Mouse (Mus musculus): Measurements from ENCODE around the gene Ppid.
A peak's percentile ranks its signal among the peaks of the same experiment; 100 is the strongest.

The Ppid gene

DNA sequence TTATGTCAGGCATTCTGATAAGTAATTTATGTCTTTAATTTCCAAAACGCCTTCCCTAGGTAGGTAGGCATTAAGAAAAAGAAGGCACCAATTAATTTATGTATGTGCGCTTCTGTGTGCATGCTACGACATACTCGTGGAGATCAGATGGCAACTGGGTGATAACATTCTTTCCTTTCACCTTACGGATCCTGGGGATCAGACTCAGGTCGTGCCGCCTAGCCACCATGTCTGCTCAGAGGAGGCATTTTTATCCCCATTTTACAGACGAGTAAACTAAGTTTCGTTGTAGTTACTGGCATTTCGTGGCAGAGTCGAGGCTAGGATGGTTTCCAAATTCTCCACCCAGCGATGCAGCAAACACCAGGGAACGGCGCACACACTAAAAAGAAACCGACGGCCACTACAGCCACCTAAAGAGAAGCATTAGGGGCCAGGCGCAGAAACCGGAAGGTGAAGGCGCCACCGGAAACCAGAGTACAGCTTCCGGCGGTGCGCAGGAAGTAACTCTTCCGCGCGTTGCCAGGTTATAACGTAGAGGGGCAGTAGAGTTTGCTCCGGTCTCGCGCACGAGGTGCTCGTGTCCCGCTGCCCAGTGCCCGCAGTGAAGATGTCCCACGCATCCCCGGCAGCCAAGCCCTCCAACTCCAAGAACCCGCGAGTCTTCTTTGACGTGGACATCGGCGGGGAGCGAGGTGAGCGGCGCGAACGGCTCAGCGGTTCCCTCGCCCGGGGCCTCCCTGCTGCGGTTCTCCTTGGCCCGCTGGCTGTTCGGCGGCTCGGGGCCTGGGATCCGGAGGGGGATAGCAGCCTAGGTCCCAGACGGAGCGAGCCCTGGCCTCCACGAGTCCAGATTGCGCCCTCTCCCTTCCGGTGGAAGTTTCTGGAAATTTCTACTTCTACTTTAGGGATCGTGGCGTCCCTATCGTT lies at the start of gene Ppid:
Ppid (plus strand) TSS at position 480 of the 930 bp plus-strand sequence.
- DNase-seq (ENCODE audit: low read depth, low spot score), result peak; percentile 89

GRCm38 (mm10) chr3:79542585-79542984 lies 48.6 kb upstream of the Ppid start:
- DNase-seq (ENCODE audit: low read depth, low spot score), result no peak

DNA sequence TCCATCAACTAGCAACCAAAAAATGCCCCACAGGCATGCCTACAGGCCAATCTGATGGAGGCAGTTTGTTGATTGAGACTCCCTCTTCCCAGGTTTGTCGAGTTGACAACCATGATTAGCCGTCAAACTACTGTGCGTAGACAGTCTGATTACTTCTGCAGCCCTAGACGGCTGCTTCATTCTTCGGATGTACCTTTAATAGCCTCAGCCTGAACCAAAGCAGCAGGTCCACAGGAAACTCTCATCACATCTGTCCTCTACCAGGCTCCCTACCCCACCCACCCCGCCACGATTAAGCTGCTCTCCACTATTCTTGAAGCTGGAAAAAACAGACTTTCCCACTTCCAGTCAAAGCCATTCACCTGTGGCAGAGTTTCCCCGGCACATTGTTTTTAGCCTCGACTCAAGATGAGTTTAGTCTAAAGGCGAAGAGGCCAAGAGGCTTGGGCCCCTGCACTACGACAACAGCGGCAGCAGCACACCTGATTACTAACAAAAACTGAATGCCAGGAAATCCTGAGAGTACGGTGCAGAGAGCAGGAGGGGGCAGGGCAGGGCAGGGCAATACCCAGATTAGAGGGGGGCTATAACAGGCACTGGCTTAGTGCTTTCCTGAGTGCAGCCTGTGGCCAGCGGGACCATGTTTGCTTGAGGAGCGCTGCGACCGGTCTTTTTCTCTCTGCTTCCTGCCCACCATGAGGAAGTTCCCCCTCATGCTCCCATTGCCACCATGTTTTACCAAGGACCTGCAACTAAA lies 42.3 kb upstream of the Ppid start:
- no peak for DNase-seq (ENCODE audit: low read depth, low spot score)

GRCm38 (mm10) chr3:79549751-79550393 lies 41.3 kb upstream of the Ppid start:
- no peak for DNase-seq (ENCODE audit: low read depth, low spot score)

DNA sequence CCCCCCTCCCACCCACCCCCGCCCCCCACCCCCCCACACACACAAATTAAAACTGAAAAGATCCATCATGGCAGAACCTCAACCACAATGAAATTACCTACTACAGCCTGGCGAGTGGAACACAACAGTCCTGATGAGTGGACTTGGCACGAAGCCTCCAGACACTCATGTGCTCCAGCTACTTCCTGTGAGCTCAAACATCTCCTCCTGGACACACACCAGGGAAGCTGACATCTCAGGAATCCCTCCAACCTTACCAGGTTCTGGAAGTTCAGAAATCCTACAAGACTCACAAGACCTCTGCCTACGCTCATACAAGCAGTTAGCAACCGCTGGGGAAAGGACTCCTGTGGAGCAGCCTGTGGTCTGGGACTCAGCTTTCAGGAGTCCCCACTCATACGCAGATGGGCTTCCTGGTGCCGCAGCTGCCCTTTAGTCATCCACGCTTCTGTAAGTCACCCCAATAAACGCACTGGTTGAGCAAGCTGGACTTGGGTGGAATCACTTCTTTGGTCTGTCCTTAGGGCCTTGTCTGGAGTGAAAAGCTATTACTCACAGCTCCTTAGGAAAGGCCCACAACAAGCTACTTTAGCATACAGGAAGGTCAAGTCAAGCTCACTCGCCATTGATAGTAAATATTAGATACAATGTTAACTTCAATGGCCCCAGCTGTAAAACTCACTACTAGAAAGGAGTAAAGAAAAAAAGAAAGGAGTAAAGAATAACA lies 39.2 kb upstream of the Ppid start:
- DNase-seq (ENCODE audit: low read depth, low spot score), result no peak

DNA sequence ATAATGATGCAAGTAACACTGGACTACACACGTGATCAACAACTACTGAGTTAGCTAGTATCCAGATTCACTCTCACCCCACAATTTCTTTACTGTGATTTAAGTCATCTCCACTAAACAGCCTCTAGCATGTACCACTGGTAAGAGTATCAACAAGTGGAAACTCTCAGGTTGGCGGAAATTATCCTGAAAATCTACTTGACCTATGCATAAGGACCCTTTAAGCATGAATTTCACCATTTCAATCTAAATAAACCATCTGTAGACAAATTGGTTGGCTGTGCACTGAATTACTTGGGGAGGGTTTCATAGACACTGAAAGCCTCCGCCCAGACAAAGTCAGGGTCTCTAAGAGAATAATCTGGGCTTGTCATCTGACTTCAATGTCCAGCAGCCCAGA lies 37.4 kb upstream of the Ppid start:
- no peak for DNase-seq (ENCODE audit: low read depth, low spot score)

DNA sequence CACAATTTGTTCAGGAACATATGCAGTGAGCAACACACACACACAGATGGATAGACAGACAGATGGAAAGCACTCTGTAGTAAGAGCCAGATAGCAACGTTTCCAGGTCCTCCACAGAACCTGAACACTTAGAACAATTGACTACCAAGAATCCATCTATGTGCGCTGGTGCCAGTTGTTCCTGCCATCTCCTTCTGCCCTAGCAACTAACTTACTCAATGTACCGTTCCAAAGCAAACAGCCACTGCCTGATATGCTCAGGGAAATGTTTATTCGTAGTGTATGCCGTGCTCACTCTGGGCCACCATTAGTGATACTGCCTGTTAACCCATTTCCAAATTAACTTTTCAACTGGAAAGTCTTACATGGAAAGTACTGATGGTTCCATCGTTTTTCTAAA lies 36.1 kb upstream of the Ppid start:
- no peak for DNase-seq (ENCODE audit: low read depth, low spot score)

GRCm38 (mm10) chr3:79559021-79559772 lies 31.9 kb upstream of the Ppid start:
- no peak for DNase-seq (ENCODE audit: low read depth, low spot score)

DNA sequence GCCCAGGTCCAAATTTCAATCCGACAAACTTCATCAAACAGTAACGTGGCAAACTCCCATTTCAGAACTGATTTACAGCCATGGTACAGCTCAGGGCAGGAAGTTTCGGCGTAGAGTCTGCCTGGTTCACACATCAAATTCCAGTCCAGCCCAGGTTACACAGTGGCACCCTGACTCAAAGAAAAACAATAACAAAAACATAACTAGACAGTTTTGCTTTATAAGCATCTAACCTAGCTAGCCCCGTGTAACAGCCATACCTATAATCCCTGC lies 31.4 kb upstream of the Ppid start:
- DNase-seq (ENCODE audit: low read depth, low spot score), result no peak

DNA sequence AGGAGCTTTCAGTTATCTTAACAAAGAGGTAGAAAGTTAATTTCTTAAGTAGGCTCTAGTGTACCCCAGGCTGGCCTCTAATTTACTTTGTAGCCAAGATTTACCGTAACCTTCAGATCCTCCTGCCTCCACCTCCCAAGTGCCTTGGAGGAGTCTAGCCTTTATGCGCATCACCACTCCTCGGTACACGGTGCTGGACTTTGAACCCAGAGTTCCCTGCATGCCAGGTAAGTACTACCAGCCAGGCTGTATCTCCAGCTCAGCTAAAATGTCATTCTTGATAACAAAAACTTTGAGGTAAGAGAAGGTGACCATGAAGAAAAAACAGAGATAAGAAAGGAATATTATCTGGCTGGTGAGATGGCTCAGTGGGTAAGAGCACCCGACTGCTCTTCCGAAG lies 30.6 kb upstream of the Ppid start:
- no peak for DNase-seq (ENCODE audit: low read depth, low spot score)

DNA sequence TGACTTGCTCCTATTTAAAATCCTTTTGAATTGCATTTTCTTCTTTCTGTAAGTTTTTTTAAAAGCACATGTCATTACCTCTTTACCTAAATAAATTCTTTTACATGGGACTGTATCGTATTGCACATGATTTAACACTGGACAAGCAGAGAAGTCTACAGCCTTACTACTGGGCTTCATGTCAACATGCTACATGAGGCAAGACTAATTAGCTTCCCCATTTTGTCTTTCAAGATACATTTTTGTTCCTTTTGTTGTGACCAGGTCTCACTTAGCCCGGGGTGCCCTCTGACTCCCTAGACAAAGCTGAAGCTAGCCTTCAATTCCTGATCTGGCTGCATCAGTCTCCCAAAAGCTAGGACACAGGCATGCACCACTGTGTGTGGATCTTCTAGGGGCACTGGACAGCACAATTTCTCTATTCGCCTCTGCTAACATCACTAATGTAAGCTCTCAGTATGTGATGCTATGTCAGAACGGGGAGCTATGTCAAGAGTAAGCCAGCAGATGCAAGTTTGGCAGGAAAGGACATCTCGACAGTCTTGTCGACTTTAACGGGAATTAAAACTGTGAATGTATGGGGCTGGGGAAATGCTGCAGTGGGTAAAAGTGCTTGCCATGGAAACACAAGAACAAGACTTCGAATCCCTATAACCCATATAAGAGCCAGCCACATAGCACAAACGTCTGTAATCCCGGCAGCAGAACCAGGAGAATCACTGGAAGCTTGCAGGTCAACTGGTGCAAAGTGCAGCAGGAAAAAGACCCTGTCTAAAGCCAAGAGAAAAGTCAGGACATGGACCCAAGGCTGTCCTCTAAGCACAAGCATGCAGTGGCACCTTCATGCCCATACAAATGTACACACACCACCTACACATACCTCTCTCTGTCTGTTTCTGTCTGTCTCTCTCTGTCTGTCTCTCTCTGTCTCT lies 29.1 kb upstream of the Ppid start:
- DNase-seq (ENCODE audit: low read depth, low spot score), result no peak

DNA sequence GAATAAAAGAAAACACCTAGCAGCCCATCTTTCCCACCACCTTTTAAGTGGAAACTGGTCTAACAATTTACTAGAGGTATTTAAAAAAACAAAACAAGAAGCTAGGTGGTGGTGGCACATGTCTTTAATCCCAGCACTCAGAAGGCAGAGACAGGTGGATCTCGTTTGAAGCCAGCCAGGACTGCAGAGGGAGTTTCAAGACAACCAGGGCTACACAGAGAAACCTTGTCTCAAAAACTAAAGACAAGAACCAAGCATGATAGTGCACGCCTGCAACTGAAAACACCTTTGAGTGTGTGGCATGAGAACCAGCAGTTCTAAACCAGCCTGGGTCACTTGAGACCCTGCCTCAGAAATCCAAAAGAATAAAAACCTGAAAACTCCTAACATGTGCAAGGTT lies 27.6 kb upstream of the Ppid start:
- DNase-seq (ENCODE audit: low read depth, low spot score), result no peak

- no peak for DNase-seq (ENCODE audit: low read depth, low spot score)
Observed at GRCm38 (mm10) chr3:79564875-79565606, 26.1 kb upstream of the Ppid start.

GRCm38 (mm10) chr3:79566716-79567691 lies 24.1 kb upstream of the Ppid start:
- no peak for DNase-seq (ENCODE audit: low read depth, low spot score)

DNA sequence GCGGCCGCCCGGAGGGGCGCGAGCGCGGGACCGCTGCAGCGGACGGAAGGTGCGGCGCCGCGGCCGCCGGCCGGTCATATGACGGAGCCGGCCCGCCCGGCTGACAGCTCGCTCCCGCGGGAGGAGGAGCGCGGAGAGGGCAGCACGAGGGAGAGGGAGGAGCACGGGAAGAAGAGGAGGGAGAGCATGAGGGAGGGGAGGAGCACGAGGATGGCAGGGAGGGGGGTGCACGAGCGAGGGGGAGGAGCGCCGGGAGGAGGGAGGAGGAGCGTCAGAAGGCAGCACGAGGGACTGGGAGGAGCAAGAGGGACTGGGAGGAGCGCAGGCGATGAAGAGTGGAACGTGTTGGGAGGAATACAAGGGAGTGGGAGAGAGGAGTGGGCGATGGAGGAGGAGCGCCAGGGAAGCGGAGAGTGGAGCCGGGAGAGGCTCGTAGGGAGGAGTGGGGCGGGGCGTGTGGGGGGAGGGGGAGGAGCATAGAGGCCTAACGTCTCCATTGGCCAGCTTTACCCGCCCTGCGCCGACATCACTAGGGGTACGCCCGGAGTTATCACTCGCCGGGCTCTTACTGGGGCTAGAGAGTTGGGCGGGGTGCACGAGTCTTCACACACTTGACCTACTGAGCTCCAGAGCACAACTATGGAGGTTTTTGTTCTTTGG lies 23.3 kb upstream of the Ppid start, which contains the start of gene Fnip2:
Fnip2 (minus strand) TSS at position 94 of the 660 bp plus-strand sequence.
- peak; percentile 93 for DNase-seq (ENCODE audit: low read depth, low spot score)

DNA sequence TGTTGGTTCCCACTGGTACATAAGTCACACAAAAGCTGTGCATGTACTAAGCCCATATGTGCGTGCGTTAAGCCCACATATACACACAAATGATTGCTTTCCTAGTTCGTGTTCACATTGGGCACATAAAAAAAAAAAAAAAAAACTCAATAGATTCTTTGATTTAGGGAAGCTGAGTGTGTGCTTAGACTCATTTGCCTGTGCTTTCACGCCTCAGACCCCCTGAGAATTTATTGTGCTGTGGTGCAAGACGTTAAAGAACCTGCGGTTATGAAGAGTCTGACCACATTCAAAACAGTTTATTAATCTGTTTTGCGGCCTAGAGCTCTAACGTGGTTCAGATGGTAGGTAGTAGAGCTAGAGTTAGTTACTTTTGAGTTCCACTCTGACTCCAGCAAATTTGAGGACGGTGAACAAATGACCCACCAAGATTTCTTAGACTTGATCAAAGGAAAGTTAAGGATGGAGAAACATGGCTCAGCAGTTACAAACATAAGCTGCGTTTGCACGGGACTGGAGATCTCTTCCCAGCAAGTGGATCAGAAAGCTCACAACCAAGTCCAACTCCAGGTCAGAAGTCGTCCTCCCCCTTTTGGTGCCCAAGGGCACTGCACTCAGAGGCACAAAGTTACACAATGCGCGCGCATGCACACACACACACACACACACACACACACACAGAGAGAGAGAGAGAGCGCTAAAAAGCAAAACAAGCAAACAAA lies 22.4 kb upstream of the Ppid start:
- DNase-seq (ENCODE audit: low read depth, low spot score), result no peak

GRCm38 (mm10) chr3:79569351-79569681 lies 21.8 kb upstream of the Ppid start:
- no peak for DNase-seq (ENCODE audit: low read depth, low spot score)

Measured in forelimb bud, embryonic 11.5 days (tissue).